Mouse (Mus musculus): ENCODE measurements around the gene Rag1. TPM values are rescaled to one million over a fixed set of nuclear protein-coding genes. Genes with fewer than 3 reads are reported as not detected.

The Rag1 gene
- 0.09 TPM for polyA plus RNA-seq (2015; fragmentation: Illumina TruSeq; extraction: RNeasy Lipid Tissue Mini Kit (QIAGEN cat#74804); ENCODE audit: low read depth, low replicate concordance)

GRCm38 (mm10) chr2:101649114-101649671 lies at the start of gene Rag1, which contains the start of gene B230118H07Rik:
Gene Rag1 (minus strand): TSS chr2:101649501.
Gene B230118H07Rik (minus strand): TSS chr2:101649532.

GRCm38 (mm10) chr2:101678236-101679021 lies 29.1 kb upstream of the Rag1 start, which contains the start of gene Traf6:
Gene Traf6 (plus strand): TSS chr2:101678429.

GRCm38 (mm10) chr2:101624526-101624925 lies 24.8 kb downstream of the Rag1 start, which contains the start of gene Rag2:
Gene Rag2 (plus strand): TSS chr2:101624718.

Other genes with a start within 250 kb of the Rag1 start
- gene Rag2, start 24.8 kb downstream of the Rag1 start, polyA plus RNA-seq (2015; fragmentation: Illumina TruSeq; extraction: RNeasy Lipid Tissue Mini Kit (QIAGEN cat#74804); ENCODE audit: low read depth, low replicate concordance), result not detected
- 67.3 TPM for gene B230118H07Rik, start within 50 bp of the Rag1 start, polyA plus RNA-seq (2015; fragmentation: Illumina TruSeq; extraction: RNeasy Lipid Tissue Mini Kit (QIAGEN cat#74804); ENCODE audit: low read depth, low replicate concordance)
- 9.8 TPM for gene Traf6, start 28.9 kb upstream of the Rag1 start, polyA plus RNA-seq (2015; fragmentation: Illumina TruSeq; extraction: RNeasy Lipid Tissue Mini Kit (QIAGEN cat#74804); ENCODE audit: low read depth, low replicate concordance)
- gene Prr5l, start 233.5 kb upstream of the Rag1 start, polyA plus RNA-seq (2015; fragmentation: Illumina TruSeq; extraction: RNeasy Lipid Tissue Mini Kit (QIAGEN cat#74804); ENCODE audit: low read depth, low replicate concordance), result 16.7 TPM
- 52.9 TPM for gene Commd9, start 236.7 kb upstream of the Rag1 start, polyA plus RNA-seq (2015; fragmentation: Illumina TruSeq; extraction: RNeasy Lipid Tissue Mini Kit (QIAGEN cat#74804); ENCODE audit: low read depth, low replicate concordance)

Data from brain, adult 10 weeks (tissue).